ENCODE assay signal across 8 mouse cellular contexts in genomic region chr6:54253206-54253605, GRCm38 (mm10).
DNase-seq lines count a peak whose midpoint lies in the region; ATAC-seq lines count a peak whose summit lies in the region.

No protein-coding gene starts in this region.

- 50% methylated on average over 5 of the region's 5 CpGs for WGBS in liver, embryonic 12.5 days (ENCODE audit: insufficient replicate concordance)

- H3K4me1 ChIP-seq in liver, embryonic 12.5 days = no peaks in the 10 kb centered on the region

- no peak overlapping the region for H3K4me2 ChIP-seq in liver, embryonic 12.5 days

- no peak overlapping the region for H3K9ac ChIP-seq in liver, embryonic 12.5 days

- no peaks in the 10 kb centered on the region for H3K36me3 ChIP-seq in liver, embryonic 12.5 days

- peak; percentile 66 to 71 for DNase-seq in adrenal gland, adult (ENCODE audit: inconsistent age in 2 of 2, low spot score in 1 of 2)
- no peak for DNase-seq in adrenal gland, postnatal 4 days (ENCODE audit: low spot score in 2 of 2)
- peak; percentile 25 for DNase-seq in liver
- peak; percentile 45 for DNase-seq in brain, adult 2 months (ENCODE audit: low read depth, low spot score)
- peak; percentile 37 for DNase-seq in kidney, postnatal 14 days

- no peaks in the 10 kb centered on the region for H3K27me3 ChIP-seq in liver, embryonic 12.5 days (replicated peaks)

- H3K9me3 ChIP-seq in liver, embryonic 12.5 days (replicated peaks) = no peaks in the 10 kb centered on the region

- H3K27ac ChIP-seq in liver, embryonic 12.5 days = no peak overlapping the region

- no peak for ATAC-seq in liver, embryonic 12.5 days
- no peak for ATAC-seq in erythroblast, adult 5-6 weeks (replicated peaks; ENCODE audit: low FRiP score, poor library complexity, severe bottlenecking)
- ATAC-seq in erythroid progenitor cell, adult 5-6 weeks (replicated peaks; ENCODE audit: low FRiP score, poor library complexity, severe bottlenecking) = no peak

- no peak overlapping the region for H3K4me3 ChIP-seq in liver, embryonic 12.5 days

Comparison
In these comparisons a context has a peak if more than half of its experiments do, and no peak if none do; other contexts are left out.
1. DNase-seq: peak in adrenal gland, adult (2 of 2), liver (single experiment), brain, adult 2 months (single experiment) and kidney, postnatal 14 days (single experiment); none in adrenal gland, postnatal 4 days (0 of 2).